Comparison of ENCODE assay signal across 14 mouse cellular contexts in the genomic region with DNA sequence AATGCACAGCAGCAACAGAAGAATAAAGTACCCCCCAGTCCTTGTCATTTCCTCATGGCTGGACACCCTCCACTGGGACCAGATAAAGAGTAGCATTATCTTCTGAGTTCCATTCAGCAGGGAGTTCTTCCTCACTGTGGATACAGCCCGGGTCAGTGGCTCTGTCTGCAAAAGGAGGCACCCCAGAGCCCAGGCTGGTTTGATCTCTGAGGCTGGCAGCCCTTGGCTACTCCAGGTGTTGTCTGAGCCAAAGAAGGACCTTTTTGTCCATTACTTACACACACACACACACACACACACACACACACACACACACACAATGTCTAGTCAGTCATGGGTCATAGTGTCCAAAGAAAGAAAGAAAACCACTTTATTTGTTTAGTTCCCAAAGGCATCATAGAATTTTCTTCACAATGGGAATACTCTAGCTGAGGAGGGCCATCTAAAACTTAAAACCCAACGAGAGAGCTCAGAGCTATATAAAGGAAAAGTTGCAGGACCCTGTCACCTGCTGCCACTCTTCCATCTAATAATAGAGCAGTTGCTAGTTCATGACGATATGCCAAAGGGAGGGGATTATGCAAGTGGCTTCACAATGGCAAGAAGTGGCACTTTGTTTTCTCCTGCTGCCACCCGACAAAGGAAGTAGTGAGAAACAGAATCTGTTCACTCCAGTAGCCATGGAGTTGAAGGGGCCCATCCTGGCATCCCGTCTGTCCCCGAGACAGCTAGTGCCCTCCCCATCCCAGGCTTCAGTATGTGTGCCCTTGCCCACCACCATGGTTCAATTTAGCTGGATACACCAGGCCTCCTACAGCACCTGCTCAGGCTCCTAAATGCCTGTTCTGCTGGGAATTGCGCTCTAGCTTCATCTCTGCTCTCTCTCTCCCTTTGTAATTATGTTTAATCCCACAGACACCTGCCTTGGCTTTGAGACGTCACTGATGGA.
DNase-seq lines count a peak whose midpoint lies in the region; ATAC-seq and TF ChIP-seq lines count a peak whose summit lies in the region.
"Had no signal": no experiment of that assay in that cellular context is flagged by ENCODE, and none has a peak within 500 bp of the region (broad histone marks: within the 10 kb centered on the region; RNA-seq: fewer than 3 reads in every experiment).

No protein-coding gene starts in this region.

- ATAC-seq in embryonic facial prominence, embryonic 14.5 days (ENCODE audit: low read depth): peak; percentile 83
- peak; percentile 92 for ATAC-seq in midbrain, embryonic 12.5 days (ENCODE audit: low FRiP score, low read depth)
- ATAC-seq: intestine, postnatal 0 days; Patski had no signal

- H3K36me3 ChIP-seq in embryonic facial prominence, embryonic 14.5 days (ENCODE audit: control insufficient read depth, insufficient read depth, low read length): no peaks in the 10 kb centered on the region
- no peaks in the 10 kb centered on the region for H3K36me3 ChIP-seq in midbrain, embryonic 12.5 days
- H3K36me3 ChIP-seq: limb, embryonic 13.5 days; lung, embryonic 15.5 days had no signal

- H3K27ac ChIP-seq in embryonic facial prominence, embryonic 14.5 days (replicated peaks; ENCODE audit: low read depth, low read length): no peak overlapping the region; the same call in 1 of the 2 replicates
- peak overlapping the region; percentile 79 for H3K27ac ChIP-seq in midbrain, embryonic 12.5 days (replicated peaks)
- H3K27ac ChIP-seq: limb, embryonic 13.5 days; lung, embryonic 15.5 days had no signal

- no peak overlapping the region for H3K4me3 ChIP-seq in embryonic facial prominence, embryonic 14.5 days (ENCODE audit: low read depth, low read length)
- no peak overlapping the region for H3K4me3 ChIP-seq in midbrain, embryonic 12.5 days
- H3K4me3 ChIP-seq: limb, embryonic 13.5 days; lung, embryonic 15.5 days had no signal

- TF ChIP-seq CTCF in brain, embryonic 14.5 days (IDR thresholded peaks at IDR 0.05; ENCODE audit: borderline replicate concordance, extremely low read depth, insufficient read depth, insufficient read length): no peak

- H3K9ac ChIP-seq in embryonic facial prominence, embryonic 14.5 days (ENCODE audit: low read depth, low read length): no peak overlapping the region
- H3K9ac ChIP-seq in midbrain, embryonic 12.5 days (replicated peaks): no peak overlapping the region
- H3K9ac ChIP-seq: limb, embryonic 13.5 days; lung, embryonic 15.5 days had no signal

- no peaks in the 10 kb centered on the region; the same call in 1 of the 2 replicates for H3K4me1 ChIP-seq in embryonic facial prominence, embryonic 14.5 days (ENCODE audit: control insufficient read depth, insufficient read depth, low read length)
- H3K4me1 ChIP-seq in midbrain, embryonic 12.5 days: peaks cover 21% of the 10 kb centered on the region
- H3K4me1 ChIP-seq: lung, embryonic 15.5 days had no signal

- 40% methylated on average over 8 of the region's 8 CpGs for WGBS in embryonic facial prominence, embryonic 14.5 days
- 12% methylated on average over 8 of the region's 8 CpGs for WGBS in midbrain, embryonic 12.5 days

- peak; percentile 95 for DNase-seq in brain, embryonic 14.5 days (ENCODE audit: low read depth)
- DNase-seq in embryonic facial prominence, embryonic 14.5 days (ENCODE audit: low spot score): peak; percentile 60
- DNase-seq in heart, postnatal 10 days: peak; percentile 10 to 22
- no peak for DNase-seq in gastrocnemius, adult 8-10 months (ENCODE audit: low spot score in 2 of 2)
- DNase-seq in lung, adult 18-20 months: no peak
- no peak for DNase-seq in spleen, postnatal 10 days (ENCODE audit: low spot score in 2 of 2)
- DNase-seq in layer of hippocampus, adult 9-11 months: no peak
- DNase-seq: adrenal gland, adult 2 months; right cerebral cortex, adult 18-20 months had no signal

- intact Hi-C loops in heart, postnatal 10 days (cut with DNase I): no loop called here

- no peaks in the 10 kb centered on the region for H3K27me3 ChIP-seq in embryonic facial prominence, embryonic 14.5 days (replicated peaks; ENCODE audit: control insufficient read depth, insufficient read depth, low read length)
- no peaks in the 10 kb centered on the region for H3K27me3 ChIP-seq in midbrain, embryonic 12.5 days
- H3K27me3 ChIP-seq: limb, embryonic 13.5 days; lung, embryonic 15.5 days; Patski had no signal

- no peak overlapping the region for H3K4me2 ChIP-seq in embryonic facial prominence, embryonic 14.5 days (ENCODE audit: low read depth, low read length)
- H3K4me2 ChIP-seq in midbrain, embryonic 12.5 days (replicated peaks): no peak overlapping the region; the same call in 1 of the 2 replicates
- H3K4me2 ChIP-seq: limb, embryonic 13.5 days; lung, embryonic 15.5 days had no signal

- no peak for TF ChIP-seq POLR2A in brain, embryonic 14.5 days (IDR thresholded peaks at IDR 0.05; ENCODE audit: borderline replicate concordance, extremely low read depth, insufficient read depth, insufficient read length, poor library complexity, severe bottlenecking)

- no peaks in the 10 kb centered on the region for H3K9me3 ChIP-seq in embryonic facial prominence, embryonic 14.5 days (ENCODE audit: control insufficient read depth, low read length)
- H3K9me3 ChIP-seq in midbrain, embryonic 12.5 days: no peaks in the 10 kb centered on the region
- H3K9me3 ChIP-seq: limb, embryonic 13.5 days; lung, embryonic 15.5 days had no signal

Comparison
In these comparisons a context has a peak if more than half of its experiments do, and no peak if none do; other contexts are left out.
1. DNase-seq: peak in brain, embryonic 14.5 days (single experiment), embryonic facial prominence, embryonic 14.5 days (single experiment) and heart, postnatal 10 days (2 of 2); none in gastrocnemius, adult 8-10 months (0 of 2), lung, adult 18-20 months (0 of 2), spleen, postnatal 10 days (0 of 2) and layer of hippocampus, adult 9-11 months (single experiment).